Mouse (Mus musculus) left cerebral cortex, postnatal 10 days (tissue): ENCODE data around the gene Olfr141. TPM values are rescaled to one million over a fixed set of nuclear protein-coding genes. Genes with fewer than 3 reads are reported as not detected.

Experiments
- DNase-seq, 2 experiments: peaks; one replicate each; pipeline ENCODE4 v3.0.0; 2021 to 2022; ENCODE audit warnings: low spot score in 2 of 2, mixed read lengths in 1 of 2; ENCODE audit errors: extremely low spot score in 1 of 2
- intact Hi-C: fragments of 180-260 bp; cut with DNase I; formaldehyde crosslinking; loops from one replicate; pipeline ENCODE4 v1.15.1; 2025
- total RNA-seq, 2 experiments: library from RNA; stranded (reverse); gene quantifications; 2 replicates each; pipeline ENCODE4 v1.2.3; 2021

Olfr141 gene
- total RNA-seq, result not detected

- DNase-seq, result no peak
- intact Hi-C loops, result no loop called here
Measured at GRCm38 (mm10) chr2:86809918-86810317, at the start of gene Olfr141. Olfr141 (minus strand) TSS chr2:86810018.

GRCm38 (mm10) chr2:86851596-86851995 lies 41.8 kb upstream of the Olfr141 start, which contains the start of gene Olfr1095:
Olfr1095 (minus strand) TSS chr2:86851696.
- intact Hi-C loops, result no loop called here
- no peak for DNase-seq

- no peak for DNase-seq
- intact Hi-C loops, result no loop called here
Measured at GRCm38 (mm10) chr2:86824363-86824762, 14.5 kb upstream of the Olfr141 start, which contains the start of gene Olfr1094. Olfr1094 (plus strand) TSS chr2:86824663.

- intact Hi-C loops, result no loop called here
- no peak for DNase-seq
Measured at GRCm38 (mm10) chr2:86782179-86782578, 27.6 kb downstream of the Olfr141 start, which contains the start of gene Olfr1093. Olfr1093 (plus strand) TSS chr2:86782479.

- DNase-seq, result no peak
- intact Hi-C loops, result no loop called here
Measured at GRCm38 (mm10) chr2:86761050-86761449, 48.8 kb downstream of the Olfr141 start.

GRCm38 (mm10) chr2:86758893-86759292 lies 50.9 kb downstream of the Olfr141 start, which contains the start of gene Olfr1090:
Olfr1090 (minus strand) TSS chr2:86758993.
- intact Hi-C loops, result no loop called here
- DNase-seq, result no peak

Other genes with a start within 250 kb of the Olfr141 start
- gene Olfr1082, start 211.1 kb downstream of the Olfr141 start, total RNA-seq, result not detected
- not detected for gene Olfr1084, start 170.3 kb downstream of the Olfr141 start, total RNA-seq
- not detected for gene Olfr1085, start 148.0 kb downstream of the Olfr141 start, total RNA-seq
- gene Olfr1086, start 129.9 kb downstream of the Olfr141 start, total RNA-seq, result not detected
- not detected for gene Olfr1087, start 111.6 kb downstream of the Olfr141 start, total RNA-seq
- gene Olfr1089, start 76.3 kb downstream of the Olfr141 start, total RNA-seq, result not detected
- not detected for gene Olfr1090, start 51.0 kb downstream of the Olfr141 start, total RNA-seq
- not detected for gene Olfr1093, start 27.5 kb downstream of the Olfr141 start, total RNA-seq
- not detected for gene Olfr1094, start 14.6 kb upstream of the Olfr141 start, total RNA-seq
- gene Olfr1095, start 41.7 kb upstream of the Olfr141 start, total RNA-seq, result not detected
- not detected for gene Gm13723, start 64.8 kb upstream of the Olfr141 start, total RNA-seq
- not detected for gene Olfr1097, start 82.2 kb upstream of the Olfr141 start, total RNA-seq
- gene Olfr1098, start 114.5 kb upstream of the Olfr141 start, total RNA-seq, result not detected
- not detected for gene Olfr1099, start 150.7 kb upstream of the Olfr141 start, total RNA-seq
- not detected for gene Olfr1100, start 169.9 kb upstream of the Olfr141 start, total RNA-seq
- gene Olfr1101, start 181.2 kb upstream of the Olfr141 start, total RNA-seq, result not detected
- not detected for gene Olfr1102, start 188.4 kb upstream of the Olfr141 start, total RNA-seq
- not detected for gene Olfr1104, start 217.1 kb upstream of the Olfr141 start, total RNA-seq
- gene Olfr1105, start 226.5 kb upstream of the Olfr141 start, total RNA-seq, result not detected
- not detected for gene Olfr1106, start 242.3 kb upstream of the Olfr141 start, total RNA-seq